Mouse (Mus musculus) embryonic facial prominence, embryonic 15.5 days (tissue): ENCODE measurements around the gene Baiap2l2. TPM values are rescaled to one million over a fixed set of nuclear protein-coding genes. Genes with fewer than 3 reads are reported as not detected.

Experiments
- ATAC-seq: fragments of 200-750 bp; cut with Nextera tagmentation; 2 replicates; pipeline ENCODE4 v1.8.0; 2017; ENCODE audit warnings: low read depth, moderate TSS enrichment; ENCODE audit not compliant: insufficient number of reproducible peaks, low FRiP score, low TSS enrichment
- H3K27ac ChIP-seq: fragments of 300-500 bp; sonication (generic); replicated peaks from 2 replicates; pipeline ENCODE4 v1.5.1; 2015; ENCODE audit warnings: mild to moderate bottlenecking, inconsistent platforms
- H3K27me3 ChIP-seq: fragments of 300-500 bp; sonication (generic); 2 replicates; pipeline ENCODE4 v1.6.1; 2015; ENCODE audit warnings: inconsistent platforms
- H3K36me3 ChIP-seq: fragments of 300-500 bp; sonication (generic); 2 replicates; pipeline ENCODE4 v1.6.1; 2015; ENCODE audit warnings: mild to moderate bottlenecking, inconsistent platforms
- H3K4me1 ChIP-seq: fragments of 300-500 bp; sonication (generic); 2 replicates; pipeline ENCODE4 v1.6.1; 2015; ENCODE audit warnings: inconsistent platforms
- H3K4me2 ChIP-seq: fragments of 300-500 bp; sonication (generic); replicated peaks from 2 replicates; pipeline ENCODE4 v1.6.1; 2015; ENCODE audit warnings: mild to moderate bottlenecking, inconsistent platforms
- H3K4me3 ChIP-seq: fragments of 300-500 bp; sonication (generic); replicated peaks from 2 replicates; pipeline ENCODE4 v1.5.1; 2015; ENCODE audit warnings: mild to moderate bottlenecking, inconsistent platforms
- H3K9ac ChIP-seq: fragments of 300-500 bp; sonication (generic); 2 replicates; pipeline ENCODE4 v1.6.1; 2015; ENCODE audit warnings: inconsistent platforms
- H3K9me3 ChIP-seq: fragments of 300-500 bp; sonication (generic); replicated peaks from 2 replicates; pipeline ENCODE4 v1.6.1; 2016; ENCODE audit warnings: inconsistent platforms
- WGBS: fragments of 180-500 bp; shearing (Covaris S2); methylation state at CpG from one replicate; pipeline ENCODE4 v1.1.7; 2015; 5-methylcytosine and 5-hydroxymethylcytosine counted together
- polyA plus RNA-seq: library from polyadenylated mRNA; unstranded; fragments of >200 nt; fragmentation: Nextera tagmentation; extraction: Ambion mirVana; gene quantifications from 2 replicates; pipeline ENCODE4 v1.2.1, GENCODE M21; 2015

The Baiap2l2 gene
- polyA plus RNA-seq, 1 experiment from 2014 or later: 18.5 TPM

DNA sequence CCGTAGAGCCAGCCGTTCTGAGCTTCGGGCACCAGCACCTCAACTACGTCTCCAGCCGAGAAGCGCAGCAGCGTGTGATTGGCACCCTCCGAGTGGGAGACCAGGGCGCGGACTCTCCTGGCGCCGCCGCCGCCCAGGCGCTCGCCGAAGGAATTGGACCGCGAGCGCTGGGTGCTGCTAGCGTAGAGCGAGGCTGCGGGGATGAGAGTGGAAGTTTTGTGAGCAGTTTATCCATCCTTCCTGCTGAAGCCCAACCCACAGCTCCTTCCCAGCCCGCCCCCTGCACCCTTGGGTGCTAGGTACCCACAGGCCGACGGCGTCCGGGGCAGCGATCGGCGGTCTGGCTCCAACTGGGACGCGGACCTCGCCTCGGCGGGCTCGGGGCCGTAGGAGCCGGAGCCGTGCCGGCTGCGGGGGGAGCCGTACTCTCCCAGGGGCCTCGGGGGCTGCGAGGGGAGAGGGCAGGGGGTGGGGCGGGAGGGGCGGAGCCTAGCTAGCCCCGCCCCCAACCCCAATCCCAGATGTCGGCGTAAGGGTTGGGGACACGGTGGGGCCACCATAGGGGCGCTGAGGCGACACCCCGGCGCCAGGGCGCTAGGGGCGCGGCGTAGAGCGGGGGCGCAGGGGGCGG is 24.1 kb downstream of the Baiap2l2 start:
- peak overlapping the region; percentile 100 for H3K4me2 ChIP-seq
- ATAC-seq: peak; percentile 65; the same call in 1 of the 2 replicates
- H3K9me3 ChIP-seq: no peaks in the 10 kb centered on the region
- H3K36me3 ChIP-seq: no peaks in the 10 kb centered on the region
- H3K27ac ChIP-seq: peak overlapping the region; percentile 58
- peak overlapping the region; percentile 68 for H3K4me3 ChIP-seq
- 1% methylated on average over 61 of the region's 62 CpGs for WGBS
- H3K27me3 ChIP-seq: peaks cover 7% of the 10 kb centered on the region
- peak overlapping the region; percentile 58 for H3K9ac ChIP-seq
- H3K4me1 ChIP-seq: peaks cover 17% of the 10 kb centered on the region

DNA sequence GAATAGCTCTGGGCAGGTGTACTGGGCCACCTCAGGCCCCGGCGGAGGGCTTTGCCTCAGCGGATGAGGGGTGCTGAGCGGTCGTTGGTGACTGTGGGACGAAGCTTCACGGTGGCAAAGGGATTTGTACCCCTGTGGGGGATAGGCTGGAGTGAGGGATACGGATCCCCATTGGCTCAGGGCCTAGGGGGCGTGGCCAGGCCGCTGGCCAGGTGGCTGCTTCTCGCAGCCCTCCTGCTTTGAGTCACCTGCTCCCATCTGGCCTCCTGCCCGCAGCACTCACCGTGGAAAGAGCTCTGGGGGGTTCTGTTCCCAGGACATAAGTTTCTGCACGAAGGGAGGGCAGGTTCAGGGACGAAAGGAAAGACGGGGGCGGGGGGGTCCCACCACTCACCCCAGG is 26.8 kb downstream of the Baiap2l2 start:
- 30% methylated on average over 17 of the region's 17 CpGs for WGBS
- Histone ChIP-seq H3K4me3 (no peak overlapping the region), H3K4me2 (no peak overlapping the region), H3K9ac (no peak overlapping the region), H3K27ac (no peak overlapping the region), H3K9me3 (no peaks in the 10 kb centered on the region), H3K36me3 (no peaks in the 10 kb centered on the region), H3K4me1 (peaks cover 17% of the 10 kb centered on the region), H3K27me3 (peaks cover 15% of the 10 kb centered on the region)
- ATAC-seq: no peak

DNA sequence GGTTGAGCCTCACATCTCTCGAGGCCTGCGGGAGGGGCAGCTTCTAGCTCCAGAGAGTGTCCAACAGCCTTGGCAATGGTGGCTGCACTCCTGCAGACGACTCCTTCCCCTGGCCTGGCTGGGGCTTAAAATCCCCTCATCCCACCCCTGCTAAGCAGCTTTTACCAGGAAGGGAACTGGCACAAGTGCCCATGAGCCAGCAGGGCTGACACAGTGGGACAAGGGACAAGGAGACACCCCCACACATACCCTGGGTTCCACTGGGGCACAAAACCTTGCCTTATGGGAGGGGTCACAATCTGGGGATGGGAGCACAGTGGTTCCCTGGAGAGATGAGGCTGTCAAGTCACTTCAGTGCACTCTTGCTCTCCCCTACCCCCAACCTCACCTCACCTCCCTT is 30.7 kb downstream of the Baiap2l2 start, which contains the start of gene Slc16a8:
TSS of gene Slc16a8 (minus strand) at position 101 of the 400 bp plus-strand sequence.
- Histone ChIP-seq H3K27me3 (peaks cover 33% of the 10 kb centered on the region), H3K9ac (no peak within 1 kb of the TSS), H3K36me3 (no peaks in the 10 kb centered on the region), H3K27ac (no peak within 1 kb of the TSS), H3K9me3 (no peaks in the 10 kb centered on the region), H3K4me1 (peaks cover 14% of the 10 kb centered on the region), H3K4me2 (no peak within 1 kb of the TSS), H3K4me3 (no peak within 1 kb of the TSS)
- 32% methylated on average over 3 of the region's 3 CpGs for WGBS
- no peak for ATAC-seq

DNA sequence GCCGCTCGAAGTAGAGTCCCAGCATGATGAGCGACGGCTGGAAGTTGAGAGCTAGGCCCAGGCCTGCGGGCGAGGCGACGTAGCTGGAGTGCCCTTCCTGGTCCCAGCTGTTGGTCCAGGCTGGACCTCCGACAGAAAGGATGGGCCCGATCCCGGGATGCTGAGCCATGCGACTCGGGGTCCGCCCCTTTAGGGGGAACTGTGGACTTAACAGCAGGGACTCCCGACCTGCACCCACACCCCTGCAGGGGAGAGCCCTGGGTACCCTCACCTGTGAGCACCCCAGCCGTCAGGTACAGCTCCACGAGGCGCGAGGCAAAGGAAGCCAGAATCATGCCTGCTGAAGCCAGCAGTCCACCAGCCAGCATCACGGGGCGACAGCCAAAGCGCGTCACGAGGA is 32.8 kb downstream of the Baiap2l2 start:
- peak overlapping the region; percentile 44 for H3K4me3 ChIP-seq
- ATAC-seq: no peak

DNA sequence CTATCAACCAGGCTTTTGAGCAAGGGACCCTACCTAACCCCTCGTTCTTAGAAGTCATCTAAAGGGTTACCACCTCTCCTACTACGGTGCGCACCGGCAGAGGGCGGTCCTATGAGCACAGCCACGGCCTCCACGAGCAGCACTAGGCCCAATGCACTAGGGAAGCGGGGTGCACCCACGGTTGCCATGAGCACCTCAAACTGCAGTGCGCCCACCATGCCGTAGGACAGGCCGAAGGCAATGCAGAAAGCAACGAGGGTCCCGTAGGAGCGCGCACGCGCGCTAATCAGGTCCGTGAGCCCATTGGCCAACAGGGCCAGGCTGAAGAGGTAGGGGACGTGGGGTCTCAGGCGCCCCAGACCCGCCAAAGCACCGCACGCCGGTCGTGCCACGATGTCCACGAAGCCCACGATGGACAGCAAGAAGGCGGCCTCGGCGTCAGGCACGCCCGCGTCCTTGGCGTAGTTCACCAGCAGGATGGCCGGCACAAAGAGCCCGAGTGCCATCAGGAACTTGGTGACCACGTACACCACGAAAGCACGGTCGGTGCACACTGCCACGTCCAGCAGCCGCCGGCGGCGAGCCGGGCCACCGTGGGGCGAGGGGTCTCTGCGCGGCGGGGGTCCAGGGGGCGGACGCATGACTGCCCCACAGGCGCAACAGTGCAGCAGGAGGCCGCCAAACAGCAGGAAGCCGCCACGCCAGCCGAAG is 33.4 kb downstream of the Baiap2l2 start:
- WGBS: 4% methylated on average over 61 of the region's 61 CpGs
- Histone ChIP-seq H3K27ac (no peak overlapping the region), H3K27me3 (peaks cover 33% of the 10 kb centered on the region), H3K4me3 (peak overlapping the region; percentile 44), H3K4me2 (peak overlapping the region; percentile 82), H3K9me3 (no peaks in the 10 kb centered on the region), H3K36me3 (peaks cover 19% of the 10 kb centered on the region), H3K4me1 (peaks cover 14% of the 10 kb centered on the region), H3K9ac (peak overlapping the region; percentile 39)
- peak; percentile 39 for ATAC-seq

More for the DNA sequence above, 32.8 kb downstream of the Baiap2l2 start:
- 33% methylated on average over 24 of the region's 24 CpGs for WGBS
- Histone ChIP-seq H3K4me2 (peak overlapping the region; percentile 82), H3K27ac (no peak overlapping the region), H3K9ac (peak overlapping the region; percentile 39), H3K27me3 (peaks cover 33% of the 10 kb centered on the region), H3K36me3 (peaks cover 15% of the 10 kb centered on the region), H3K4me1 (peaks cover 14% of the 10 kb centered on the region), H3K9me3 (no peaks in the 10 kb centered on the region)

- Histone ChIP-seq H3K4me1 (peaks cover 14% of the 10 kb centered on the region), H3K9me3 (no peaks in the 10 kb centered on the region), H3K4me2 (no peak overlapping the region), H3K27me3 (peaks cover 33% of the 10 kb centered on the region), H3K27ac (no peak overlapping the region), H3K9ac (no peak overlapping the region), H3K36me3 (peaks cover 26% of the 10 kb centered on the region), H3K4me3 (no peak overlapping the region)
- ATAC-seq: no peak
- 45% methylated on average over 7 of the region's 7 CpGs for WGBS
Measured at GRCm38 (mm10) chr15:79251168-79251567, 34.2 kb downstream of the Baiap2l2 start.

- WGBS: 77% methylated on average over 2 of the region's 2 CpGs
- no peak for ATAC-seq
Measured at GRCm38 (mm10) chr15:79250236-79250635, 35.1 kb downstream of the Baiap2l2 start.

GRCm38 (mm10) chr15:79245321-79245720 is 40.0 kb downstream of the Baiap2l2 start:
- H3K36me3 ChIP-seq: peaks cover 68% of the 10 kb centered on the region

More at GRCm38 (mm10) chr15:79250236-79250635, 35.1 kb downstream of the Baiap2l2 start:
- Histone ChIP-seq H3K4me3 (no peak overlapping the region), H3K36me3 (peaks cover 36% of the 10 kb centered on the region), H3K9me3 (no peaks in the 10 kb centered on the region), H3K4me2 (no peak overlapping the region), H3K27ac (no peak overlapping the region), H3K27me3 (peaks cover 33% of the 10 kb centered on the region), H3K9ac (no peak overlapping the region), H3K4me1 (peaks cover 14% of the 10 kb centered on the region)

GRCm38 (mm10) chr15:79244071-79244893 is 41.1 kb downstream of the Baiap2l2 start:
- no peak overlapping the region for H3K4me2 ChIP-seq
- no peak overlapping the region for H3K4me3 ChIP-seq
- no peaks in the 10 kb centered on the region for H3K9me3 ChIP-seq
- H3K27ac ChIP-seq: peak overlapping the region; percentile 48
- H3K9ac ChIP-seq: no peak overlapping the region
- peaks cover 12% of the 10 kb centered on the region for H3K4me1 ChIP-seq
- H3K27me3 ChIP-seq: no peaks in the 10 kb centered on the region
- H3K36me3 ChIP-seq: peaks cover 77% of the 10 kb centered on the region
- 75% methylated on average over 7 of the region's 7 CpGs for WGBS
- ATAC-seq: no peak

More at GRCm38 (mm10) chr15:79245321-79245720, 40.0 kb downstream of the Baiap2l2 start:
- no peak overlapping the region for H3K4me3 ChIP-seq
- H3K27ac ChIP-seq: no peak overlapping the region
- no peak for ATAC-seq
- peaks cover 12% of the 10 kb centered on the region for H3K4me1 ChIP-seq
- no peak overlapping the region for H3K9ac ChIP-seq
- no peak overlapping the region for H3K4me2 ChIP-seq
- 88% methylated on average over 3 of the region's 3 CpGs for WGBS
- H3K27me3 ChIP-seq: no peaks in the 10 kb centered on the region
- no peaks in the 10 kb centered on the region for H3K9me3 ChIP-seq

DNA sequence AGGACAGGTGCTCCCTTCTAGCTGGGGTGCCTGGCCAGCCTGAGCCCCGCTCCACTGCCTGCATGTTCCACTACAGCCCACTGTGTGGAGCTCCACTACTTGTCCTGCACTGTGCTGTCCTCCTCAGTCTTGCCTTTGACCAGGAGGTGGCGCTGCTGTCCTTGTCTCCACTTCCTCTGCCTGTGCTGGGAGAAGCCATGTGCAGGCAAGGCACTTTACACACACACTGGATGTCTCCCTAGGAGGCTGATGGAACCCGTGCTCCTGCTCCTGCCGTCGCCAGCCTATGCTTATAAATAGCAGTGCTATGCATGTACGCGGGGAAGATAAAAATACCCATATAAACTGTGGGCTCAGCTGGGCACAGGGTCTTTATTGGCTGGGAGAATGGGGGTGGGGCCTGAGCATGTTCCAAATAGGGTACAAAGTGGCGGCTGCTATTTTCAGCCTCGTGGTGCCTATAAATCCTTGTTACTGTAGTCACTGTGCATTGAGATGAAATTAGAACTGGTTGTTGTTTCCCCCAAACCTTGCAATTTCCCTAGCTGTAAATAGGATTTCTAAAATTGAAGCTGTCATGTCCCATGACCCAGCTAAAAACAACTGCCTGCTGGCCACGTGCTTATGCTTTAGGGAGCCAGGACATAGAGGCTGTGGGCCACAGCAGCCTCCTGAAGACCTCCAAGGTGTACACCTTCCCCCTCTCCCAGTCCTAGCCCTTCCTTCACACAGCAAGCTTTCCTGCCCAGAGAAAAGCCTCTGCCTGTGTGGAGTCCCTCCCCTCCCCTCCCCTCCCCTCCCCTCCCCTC is 41.9 kb downstream of the Baiap2l2 start:
- peak; percentile 93 for ATAC-seq
- Histone ChIP-seq H3K4me2 (no peak overlapping the region), H3K9me3 (no peaks in the 10 kb centered on the region), H3K27me3 (no peaks in the 10 kb centered on the region), H3K4me3 (no peak overlapping the region), H3K9ac (no peak overlapping the region), H3K27ac (peak overlapping the region; percentile 34; the same call in 1 of the 2 replicates), H3K36me3 (peaks cover 79% of the 10 kb centered on the region), H3K4me1 (peaks cover 12% of the 10 kb centered on the region)
- WGBS: 15% methylated on average over 10 of the region's 10 CpGs
